Mouse (Mus musculus): ENCODE results near the gene Slmap.

DNA sequence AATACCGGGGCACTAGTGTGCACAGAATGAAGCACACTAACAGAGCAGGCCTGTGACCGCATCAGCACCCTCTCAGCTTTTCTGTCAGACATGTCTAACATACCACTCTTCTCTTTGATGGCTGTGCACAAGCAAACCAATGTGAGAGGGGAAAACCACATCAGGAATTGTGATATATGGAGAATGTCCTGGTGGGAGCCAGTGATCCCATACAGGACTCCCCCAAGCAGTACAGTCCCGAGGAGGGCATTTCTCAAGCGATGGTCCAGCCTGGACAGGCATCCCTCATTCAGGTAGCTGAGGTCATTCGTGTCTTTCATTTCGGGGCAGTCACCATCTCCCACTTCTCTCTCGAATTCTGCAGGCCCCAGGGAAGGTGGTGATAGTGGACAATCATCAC lies 128.0 kb downstream of the Slmap start:
- TF ChIP-seq POLR2A (IDR thresholded peaks at IDR 0.05; ENCODE audit: extremely low read depth, insufficient read depth, low read length) (no peak), CTCF (IDR thresholded peaks at IDR 0.05; ENCODE audit: extremely low read depth, insufficient read depth, low read length) (no peak)

Data from cortical plate, adult 2 months (tissue).